Comparison of ENCODE assay signal across 18 mouse cellular contexts in genomic region chr7:19930481-19930880, GRCm38 (mm10). TPM values are rescaled to one million over a fixed set of nuclear protein-coding genes. Genes with fewer than 3 reads are reported as not detected.
"Had no signal": no experiment of that assay in that cellular context is flagged by ENCODE, and none has a peak within 500 bp of the region (broad histone marks: within the 10 kb centered on the region; RNA-seq: fewer than 3 reads in every experiment).

No protein-coding gene starts in this region.

RNA-seq across cellular contexts. Expression of gene Igsf23, which starts 20.1 kb away (rescaled TPM):
- polyA plus RNA-seq: hindbrain, embryonic 11.5 days; hindbrain, embryonic 15.5 days; hindbrain, postnatal 0 days; limb, embryonic 15.5 days had no signal

RNA-seq across cellular contexts. Expression of gene Ceacam20, which starts 34.7 kb away (rescaled TPM):
- polyA plus RNA-seq: heart, adult 2 months; heart, embryonic 11.5 days; heart, embryonic 13.5 days; heart, embryonic 15.5 days; heart, postnatal 0 days; hindbrain, embryonic 11.5 days; hindbrain, embryonic 13.5 days; hindbrain, embryonic 15.5 days; hindbrain, postnatal 0 days; kidney, embryonic 15.5 days; kidney, postnatal 0 days; limb, embryonic 11.5 days; limb, embryonic 13.5 days; limb, embryonic 15.5 days; liver, adult 2 months; liver, embryonic 12.5 days had no signal

RNA-seq across cellular contexts. Expression of gene Ceacam19, which starts 42.7 kb away (rescaled TPM):
- polyA plus RNA-seq: heart, adult 2 months; heart, embryonic 11.5 days; heart, embryonic 13.5 days; heart, embryonic 15.5 days; heart, postnatal 0 days; hindbrain, embryonic 11.5 days; hindbrain, embryonic 13.5 days; hindbrain, embryonic 15.5 days; hindbrain, postnatal 0 days; intestine, embryonic 14.5 days; intestine, embryonic 16.5 days; kidney, embryonic 15.5 days; limb, embryonic 11.5 days; liver, adult 2 months; liver, embryonic 12.5 days had no signal
